Mouse (Mus musculus): ENCODE measurements at regions not wholly inside any gene's neighbourhood (a gene's known extent, or its start where the extent isn't known, plus 50 kb on each side); places are given as distances from the start of the nearest gene placed in this dataset.

DNA sequence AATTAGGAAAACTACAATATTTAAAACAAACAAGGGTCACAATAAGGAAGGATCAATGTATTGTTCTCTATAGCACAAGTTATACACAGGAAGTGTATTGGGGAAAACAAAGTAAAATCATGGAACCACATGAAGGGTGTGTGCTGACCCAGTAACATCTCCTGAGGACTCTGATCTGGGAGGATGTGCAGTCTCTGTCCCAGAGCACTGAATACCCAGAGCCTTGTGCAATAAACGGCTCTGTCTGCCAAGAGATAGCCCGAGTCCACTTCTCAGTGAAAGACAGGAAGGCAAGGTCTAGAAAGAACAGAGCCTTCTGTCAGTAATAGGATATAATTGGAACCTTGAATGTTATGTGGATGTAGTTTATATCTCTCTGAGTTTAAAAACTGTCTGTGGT, 56.3 kb upstream of the Hbs1l start:
- in situ Hi-C loops (cut with MboI; ENCODE audit: low pct_unique_long_range_greater_than_20kb), result no loop called here
- peaks cover 13% of the 10 kb centered on the region for H3K27me3 ChIP-seq
- no peak for TF ChIP-seq CTCF (IDR thresholded peaks at IDR 0.05)
- ATAC-seq (no peak), DNase-seq (ENCODE audit: low read depth, low spot score) (no peak)
- ChIA-PET POLR2A (no interaction called here), CTCF (no interaction called here)

DNA sequence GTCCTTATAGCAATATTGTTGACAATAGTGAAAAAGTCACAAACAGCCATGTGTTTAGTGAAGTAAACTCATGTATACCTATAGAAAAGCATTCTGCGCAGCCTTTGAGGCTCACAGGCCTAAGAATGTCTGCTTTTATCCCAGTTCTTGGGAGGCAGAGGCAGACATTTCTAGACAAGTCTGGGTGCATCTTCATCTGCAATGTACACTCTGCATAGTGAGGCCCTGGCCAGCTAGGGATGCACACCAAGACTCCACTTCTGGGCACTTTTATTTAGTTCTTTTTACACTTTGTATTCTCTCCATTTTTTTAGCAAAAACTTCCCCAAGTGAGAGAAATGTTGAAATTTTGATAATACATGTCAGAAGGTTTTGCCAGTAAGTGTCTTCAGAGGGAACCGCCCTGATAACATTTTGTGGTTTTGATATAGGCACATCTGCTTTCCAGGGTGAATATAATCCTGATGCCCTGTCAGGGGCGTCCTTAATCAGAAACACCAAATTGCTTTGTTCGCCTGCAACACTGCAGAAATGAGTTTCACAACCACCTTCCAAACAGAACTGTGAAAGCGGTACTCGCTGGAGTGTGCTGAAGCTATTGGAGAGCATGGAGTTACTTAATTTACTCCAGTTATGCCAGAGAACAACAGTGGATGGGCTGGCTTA, 54.1 kb upstream of the Hbs1l start:
- H3K27me3 ChIP-seq, result peaks cover 22% of the 10 kb centered on the region
- in situ Hi-C loops (cut with MboI; ENCODE audit: low pct_unique_long_range_greater_than_20kb), result no loop called here
- ChIA-PET POLR2A (no interaction called here), CTCF (interaction anchor here (1.3 kb wide), 1 partner anchor 15 kb away, joined by 3 read pairs; no protein-coding TSS in a partner anchor)
- no peak for TF ChIP-seq CTCF (IDR thresholded peaks at IDR 0.05)
- ATAC-seq (no peak), DNase-seq (ENCODE audit: low read depth, low spot score) (no peak)

DNA sequence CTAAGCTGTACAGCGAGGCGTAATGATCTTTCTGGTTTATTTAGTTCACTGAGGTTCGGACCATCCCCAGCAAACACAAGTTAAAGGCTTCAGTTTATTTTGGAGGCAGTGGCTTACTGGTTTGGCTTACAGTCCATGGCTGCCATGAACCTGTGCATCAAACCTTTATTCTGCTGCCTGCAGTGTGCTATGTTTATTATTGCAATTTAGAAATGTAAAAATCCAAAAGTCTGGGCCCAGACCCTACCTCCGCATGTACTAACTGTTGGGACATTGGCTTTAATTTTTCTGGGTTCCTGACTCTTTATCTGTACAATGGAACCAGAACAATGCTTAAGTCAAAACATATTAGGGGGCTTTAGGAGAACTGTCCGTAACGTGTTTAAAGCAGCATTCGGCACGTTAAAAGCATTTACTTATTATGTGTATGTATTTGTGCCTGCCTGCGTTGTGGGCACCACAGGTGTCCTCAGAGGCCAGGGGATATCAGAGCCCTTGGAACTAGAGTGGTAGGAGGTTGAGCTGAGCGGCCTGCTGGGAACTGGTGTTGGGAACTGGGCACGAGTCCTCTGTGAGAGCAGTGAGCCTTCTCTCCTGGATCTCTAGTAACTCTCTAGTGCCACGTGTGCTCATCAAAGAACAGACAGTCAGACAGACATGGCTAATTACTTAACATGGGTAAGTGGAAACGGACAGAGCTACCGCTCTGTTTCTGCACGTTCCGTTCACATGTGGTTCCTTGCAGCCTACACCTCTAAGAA, 53.1 kb upstream of the Hbs1l start:
- ATAC-seq, result no peak
- peaks cover 27% of the 10 kb centered on the region for H3K27me3 ChIP-seq
- ChIA-PET CTCF (interaction anchor here (1.2 kb wide), 1 partner anchor 14 kb away, joined by 3 read pairs; no protein-coding TSS in a partner anchor), POLR2A (no interaction called here)
- in situ Hi-C loops (cut with MboI; ENCODE audit: low pct_unique_long_range_greater_than_20kb), result no loop called here
- no peak for TF ChIP-seq CTCF (IDR thresholded peaks at IDR 0.05)
- no peak for DNase-seq (ENCODE audit: low read depth, low spot score)

DNA sequence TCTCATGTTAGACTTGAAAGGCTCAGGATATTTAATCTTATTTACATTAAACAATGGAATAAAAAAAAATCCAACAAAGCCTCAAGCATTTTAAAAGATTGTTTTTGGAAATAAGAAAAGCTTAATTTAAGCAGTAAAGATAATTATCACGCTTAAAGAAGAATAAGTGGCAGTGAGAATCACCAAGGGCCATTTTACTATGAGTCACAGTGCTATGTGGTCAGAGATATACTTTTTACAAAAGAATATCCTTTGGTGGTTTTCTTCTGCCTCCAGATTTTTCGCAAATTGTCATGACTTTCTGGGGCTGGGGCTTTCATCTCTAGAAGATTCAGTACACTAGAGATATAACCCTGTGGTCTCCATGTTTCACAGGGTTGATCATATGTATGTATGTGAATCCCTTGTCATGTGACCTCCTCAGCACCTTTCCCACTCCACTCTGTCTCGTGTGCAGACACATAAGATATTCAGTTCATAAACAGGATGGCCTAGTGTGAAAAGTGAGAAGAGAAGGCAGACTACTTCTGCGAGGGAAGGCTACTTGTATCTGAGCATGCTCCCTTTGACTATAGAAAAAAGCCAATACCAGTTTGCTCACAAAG, 50.8 kb upstream of the Hbs1l start:
- in situ Hi-C loops (cut with MboI; ENCODE audit: low pct_unique_long_range_greater_than_20kb), result no loop called here
- ATAC-seq (no peak), DNase-seq (ENCODE audit: low read depth, low spot score) (no peak)
- no peak for TF ChIP-seq CTCF (IDR thresholded peaks at IDR 0.05)
- ChIA-PET CTCF (no interaction called here), POLR2A (no interaction called here)
- H3K27me3 ChIP-seq, result peaks cover 30% of the 10 kb centered on the region

DNA sequence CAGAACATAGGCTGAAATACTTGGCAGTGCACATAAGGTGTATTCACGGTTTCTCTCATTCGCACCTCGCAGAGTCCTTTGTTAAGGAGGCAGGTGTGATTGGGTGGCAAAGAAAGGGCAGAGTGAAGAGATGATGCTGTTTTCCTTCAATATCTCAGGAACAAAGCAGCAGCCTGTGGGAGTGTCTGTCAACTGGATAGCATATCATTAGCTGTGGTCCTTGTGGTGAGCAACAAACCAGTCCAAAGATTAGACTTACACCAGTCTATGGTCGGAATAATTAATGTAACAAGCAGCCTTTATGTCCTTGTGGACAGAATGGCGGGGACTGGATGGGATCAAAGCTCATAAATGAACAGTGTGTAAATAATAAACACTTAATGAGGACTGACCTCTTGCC, 50.2 kb upstream of the Hbs1l start:
- no peak for TF ChIP-seq CTCF (IDR thresholded peaks at IDR 0.05)
- CTCF ChIA-PET, result no interaction called here
- DNase-seq (ENCODE audit: low read depth, low spot score), result no peak
- POLR2A ChIA-PET, result interaction anchor here (0.8 kb wide), 1 partner anchor 117 kb away, joined by 4 read pairs; no protein-coding TSS in a partner anchor
- H3K27me3 ChIP-seq, result peaks cover 30% of the 10 kb centered on the region
- in situ Hi-C loops (cut with MboI; ENCODE audit: low pct_unique_long_range_greater_than_20kb), result no loop called here
- ATAC-seq, result no peak

All from Patski (cell line).